Mouse (Mus musculus) MEL (cell line): ENCODE measurements around the gene Ncam1. TPM values are rescaled to one million over a fixed set of nuclear protein-coding genes. Genes with fewer than 3 reads are reported as not detected.

Experiments used
- DNase-seq: peaks from one replicate; pipeline ENCODE4 v3.0.0; 2011; ENCODE audit warnings: low read depth, low spot score
- H3K27ac ChIP-seq: 2 replicates; pipeline ENCODE4 v1.5.1; 2012; ENCODE audit warnings: low read depth, mild to moderate bottlenecking, control low read depth, low read length, moderate library complexity; ENCODE audit not compliant: control insufficient read depth
- H3K27me3 ChIP-seq, 2 experiments: fragments of 150-350 bp in 1 of 2; sonication (generic) in 1 of 2; 2 replicates each; pipeline ENCODE4 v1.6.1; 2012; ENCODE audit warnings: low read length in 2 of 2, mild to moderate bottlenecking in 2 of 2, improper control_type of control experiment in 1 of 2, moderate library complexity in 1 of 2; ENCODE audit not compliant: insufficient read depth in 2 of 2, control insufficient read depth in 1 of 2
- H3K36me3 ChIP-seq, 2 experiments: 2 replicates each; pipeline ENCODE4 v1.6.1; 2012 to 2014; ENCODE audit warnings: low read length in 2 of 2, improper control_type of control experiment in 1 of 2, inconsistent platforms in 1 of 2, mild to moderate bottlenecking in 1 of 2; ENCODE audit not compliant: insufficient read depth in 2 of 2, control insufficient read depth in 1 of 2
- H3K4me1 ChIP-seq, 2 experiments: fragments of 150-350 bp in 1 of 2; sonication (generic) in 1 of 2; 2 replicates each; pipeline ENCODE4 v1.6.1; 2012; ENCODE audit warnings: low read length in 2 of 2, improper control_type of control experiment in 1 of 2, mild to moderate bottlenecking in 1 of 2; ENCODE audit not compliant: insufficient read depth in 2 of 2, control insufficient read depth in 1 of 2
- H3K4me3 ChIP-seq, 2 experiments: fragments of 150-350 bp in 1 of 2; sonication (generic) in 1 of 2; 2 replicates each; pipeline ENCODE4 v1.5.1; 2012; ENCODE audit warnings: low read depth in 2 of 2, low read length in 2 of 2, mild to moderate bottlenecking in 2 of 2, moderate library complexity in 2 of 2, control low read depth in 1 of 2, improper control_type of control experiment in 1 of 2; ENCODE audit not compliant: control insufficient read depth in 1 of 2, insufficient read depth in 1 of 2
- H3K79me2 ChIP-seq: 2 replicates; pipeline ENCODE4 v1.6.1; 2012; ENCODE audit warnings: mild to moderate bottlenecking, low read length, moderate library complexity; ENCODE audit not compliant: control insufficient read depth, poor library complexity, insufficient read depth
- H3K9ac ChIP-seq: 2 replicates; pipeline ENCODE4 v1.6.1; 2012; ENCODE audit warnings: low read depth, mild to moderate bottlenecking, control low read depth, low read length, moderate library complexity; ENCODE audit not compliant: control insufficient read depth, poor library complexity, severe bottlenecking
- H3K9me3 ChIP-seq: fragments of 150-350 bp; sonication (generic); replicated peaks from 2 replicates; pipeline ENCODE4 v1.6.1; 2012; ENCODE audit warnings: mild to moderate bottlenecking, low read length, improper control_type of control experiment, moderate library complexity; ENCODE audit not compliant: insufficient read depth
- CTCF ChIP-seq, 3 experiments: IDR thresholded peaks in 2 of 3; conservative IDR thresholded peaks in 1 of 3; 2 replicates each; pipeline ENCODE4 v1.5.1; 2011 to 2012; ENCODE audit warnings: low read length in 3 of 3, low read depth in 2 of 3, mild to moderate bottlenecking in 2 of 3, improper control_type of control experiment in 1 of 3, inconsistent platforms in 1 of 3, mixed read lengths in 1 of 3, moderate library complexity in 1 of 3; ENCODE audit not compliant: control insufficient read depth in 1 of 3, insufficient read depth in 1 of 3, poor library complexity in 1 of 3, severe bottlenecking in 1 of 3
- GATA1 ChIP-seq: IDR thresholded peaks from 2 replicates; pipeline ENCODE4 v1.6.1; 2011; ENCODE audit warnings: low read depth, low read length, improper control_type of control experiment
- HCFC1 ChIP-seq: IDR thresholded peaks from 2 replicates; pipeline ENCODE4 v1.6.1; 2012; ENCODE audit warnings: low read depth, mild to moderate bottlenecking, inconsistent platforms, low read length, improper control_type of control experiment, moderate library complexity
- MAFK ChIP-seq: IDR thresholded peaks from 2 replicates; pipeline ENCODE4 v1.6.1; 2011; ENCODE audit warnings: low read depth, mild to moderate bottlenecking, low read length, improper control_type of control experiment, borderline replicate concordance
- MAZ ChIP-seq: IDR thresholded peaks from 2 replicates; pipeline ENCODE4 v1.6.1; 2012; ENCODE audit warnings: low read depth, mild to moderate bottlenecking, inconsistent platforms, low read length, improper control_type of control experiment
- MYB ChIP-seq: IDR thresholded peaks from 2 replicates; pipeline ENCODE4 v1.6.1; 2011; ENCODE audit warnings: mild to moderate bottlenecking, low read depth, low read length, improper control_type of control experiment
- NRF1 ChIP-seq: IDR thresholded peaks from 2 replicates; pipeline ENCODE4 v1.6.1; 2014; ENCODE audit warnings: low read depth, mild to moderate bottlenecking, inconsistent platforms, low read length, improper control_type of control experiment, moderate library complexity; ENCODE audit not compliant: poor library complexity, insufficient read depth, severe bottlenecking
- POLR2A ChIP-seq, 2 experiments: IDR thresholded peaks; 2 replicates each; pipeline ENCODE4 v1.6.1; 2011 to 2012; ENCODE audit warnings: low read length in 2 of 2, mild to moderate bottlenecking in 2 of 2, control low read depth in 1 of 2, improper control_type of control experiment in 1 of 2, low read depth in 1 of 2, moderate library complexity in 1 of 2; ENCODE audit not compliant: control insufficient read depth in 1 of 2, insufficient read depth in 1 of 2, poor library complexity in 1 of 2
- POLR2AphosphoS2 ChIP-seq: IDR thresholded peaks from 2 replicates; pipeline ENCODE4 v1.6.1; 2011; ENCODE audit warnings: low read length, improper control_type of control experiment
- RCOR1 ChIP-seq: IDR thresholded peaks from 2 replicates; pipeline ENCODE4 v1.6.1; 2012; ENCODE audit warnings: low read depth, mild to moderate bottlenecking, inconsistent platforms, low read length, improper control_type of control experiment
- SIN3A ChIP-seq: IDR thresholded peaks from 2 replicates; pipeline ENCODE4 v1.6.1; 2012; ENCODE audit warnings: low read length, improper control_type of control experiment, inconsistent platforms
- TAL1 ChIP-seq: IDR thresholded peaks from 2 replicates; pipeline ENCODE4 v1.6.1; 2012; ENCODE audit warnings: mild to moderate bottlenecking, inconsistent platforms, low read length, moderate library complexity, mixed read lengths
- TCF12 ChIP-seq: IDR thresholded peaks from 2 replicates; pipeline ENCODE4 v1.6.1; 2014; ENCODE audit warnings: low read depth, mild to moderate bottlenecking, inconsistent platforms, low read length, improper control_type of control experiment, moderate library complexity
- UBTF ChIP-seq: IDR thresholded peaks from 2 replicates; pipeline ENCODE4 v1.6.1; 2012; ENCODE audit warnings: low read depth, mild to moderate bottlenecking, inconsistent platforms, low read length, improper control_type of control experiment, moderate library complexity, borderline replicate concordance; ENCODE audit not compliant: insufficient read depth
- USF1 ChIP-seq: IDR thresholded peaks from 2 replicates; pipeline ENCODE4 v1.6.1; 2014; ENCODE audit warnings: low read depth, mild to moderate bottlenecking, inconsistent platforms, low read length, improper control_type of control experiment, moderate library complexity
- USF2 ChIP-seq, 2 experiments: IDR thresholded peaks; 2 replicates each; pipeline ENCODE4 v1.6.1; 2011 to 2012; ENCODE audit warnings: improper control_type of control experiment in 2 of 2, low read length in 2 of 2, borderline replicate concordance in 1 of 2, inconsistent platforms in 1 of 2, low read depth in 1 of 2, mild to moderate bottlenecking in 1 of 2; ENCODE audit not compliant: insufficient read depth in 1 of 2
- polyA plus RNA-seq, 2 experiments: library from polyadenylated mRNA; stranded (reverse) in 1 of 2; unstranded in 1 of 2; fragments of >175 nt in 1 of 2; fragments of >200 nt in 1 of 2; gene quantifications; 2 replicates each; pipeline versions ENCODE4 v1.2.1 to v1.2.4; 2012; ENCODE audit warnings: low replicate concordance in 2 of 2, low read depth in 1 of 2; ENCODE audit not compliant: insufficient read length in 2 of 2, insufficient read depth in 1 of 2, missing spikeins in 1 of 2
- total RNA-seq: library from RNA; depleted of rRNA; stranded (reverse); fragments of 300-350 nt; gene quantifications from 2 replicates; pipeline ENCODE4 v1.2.3, GENCODE M21; 2012

Ncam1 gene
- total and polyA plus RNA-seq, 3 experiments, result not detected

GRCm38 (mm10) chr9:49594876-49595634 lies 203.7 kb downstream of the Ncam1 start:
- no peak overlapping the region for H3K9ac ChIP-seq
- no peaks in the 10 kb centered on the region for H3K9me3 ChIP-seq
- H3K27me3 ChIP-seq, result no peaks in the 10 kb centered on the region
- no peak overlapping the region for H3K4me3 ChIP-seq
- no peaks in the 10 kb centered on the region for H3K79me2 ChIP-seq
- no peak overlapping the region for H3K27ac ChIP-seq
- H3K36me3 ChIP-seq, result no peaks in the 10 kb centered on the region
- no peak for DNase-seq
- TF ChIP-seq POLR2A (IDR thresholded peaks at IDR 0.05; ENCODE audit: control insufficient read depth in 1 of 2, insufficient read depth in 1 of 2, low read depth in 1 of 2, low read length in 2 of 2, poor library complexity in 1 of 2), result no peak
- no peaks in the 10 kb centered on the region for H3K4me1 ChIP-seq

- Histone ChIP-seq H3K27ac (no peak overlapping the region), H3K9me3 (no peaks in the 10 kb centered on the region), H3K9ac (no peak overlapping the region), H3K36me3 (no peaks in the 10 kb centered on the region), H3K4me1 (no peaks in the 10 kb centered on the region)
- DNase-seq, result no peak
- TF ChIP-seq GATA1, result no peak
- TF ChIP-seq, all 39 proteins: peak for 0
- Histone ChIP-seq H3K27me3 (no peaks in the 10 kb centered on the region), H3K4me3 (no peak overlapping the region), H3K79me2 (no peaks in the 10 kb centered on the region)
Observed at GRCm38 (mm10) chr9:49593951-49594536, 204.7 kb downstream of the Ncam1 start.

GRCm38 (mm10) chr9:49592006-49592405 lies 206.7 kb downstream of the Ncam1 start:
- no peak for DNase-seq
- Histone ChIP-seq H3K27ac (no peak overlapping the region), H3K4me1 (no peaks in the 10 kb centered on the region), H3K9ac (no peak overlapping the region), H3K9me3 (no peaks in the 10 kb centered on the region), H3K36me3 (no peaks in the 10 kb centered on the region), H3K79me2 (no peaks in the 10 kb centered on the region), H3K4me3 (no peak overlapping the region), H3K27me3 (no peaks in the 10 kb centered on the region)
- no peak for TF ChIP-seq MYB

GRCm38 (mm10) chr9:49590261-49590660 lies 208.5 kb downstream of the Ncam1 start:
- Histone ChIP-seq H3K4me1 (no peaks in the 10 kb centered on the region), H3K79me2 (no peaks in the 10 kb centered on the region), H3K27ac (no peak overlapping the region), H3K4me3 (no peak overlapping the region), H3K27me3 (no peaks in the 10 kb centered on the region), H3K9ac (no peak overlapping the region), H3K36me3 (no peaks in the 10 kb centered on the region), H3K9me3 (no peaks in the 10 kb centered on the region)
- TF ChIP-seq TCF12 (no peak), HCFC1 (no peak), UBTF (no peak), RCOR1 (no peak), MYB (no peak), USF2 (IDR thresholded peaks at IDR 0.05; ENCODE audit: borderline replicate concordance in 1 of 2, insufficient read depth in 1 of 2, low read depth in 1 of 2, low read length in 2 of 2) (no peak), CTCF (IDR thresholded peaks at IDR 0.05 in 2 of 3, conservative IDR thresholded peaks at IDR 0.05 in 1 of 3; ENCODE audit: control insufficient read depth in 1 of 3, insufficient read depth in 1 of 3, low read depth in 2 of 3, low read length in 3 of 3, poor library complexity in 1 of 3, severe bottlenecking in 1 of 3) (no peak), SIN3A (no peak), TAL1 (no peak), MAZ (no peak), POLR2AphosphoS2 (no peak), MAFK (no peak), NRF1 (no peak), GATA1 (no peak), USF1 (no peak)
- no peak for DNase-seq
